Comparison of ENCODE assay signal across 31 mouse cellular contexts in the genomic region with DNA sequence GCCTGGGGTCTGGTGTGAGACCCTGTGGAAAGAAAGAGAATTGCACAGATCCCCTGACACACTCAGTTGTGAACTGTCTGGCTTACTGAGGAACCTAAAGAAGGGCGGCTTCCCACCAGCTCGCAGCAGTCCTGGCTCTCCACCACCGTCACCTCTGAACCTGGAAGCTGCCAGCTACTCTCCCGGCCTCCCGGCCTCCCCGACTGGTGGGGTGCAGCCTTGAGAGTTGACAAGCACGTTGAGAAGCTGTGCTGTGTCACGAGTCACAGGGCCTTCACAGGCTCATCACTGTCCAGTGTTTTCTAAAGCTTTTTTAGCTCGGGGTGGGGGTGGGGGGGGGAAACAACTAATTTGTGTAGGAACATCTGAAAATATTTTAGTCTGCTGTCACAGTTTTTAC. TPM values are rescaled to one million over a fixed set of nuclear protein-coding genes. Genes with fewer than 3 reads are reported as not detected.
"Had no signal": no experiment of that assay in that cellular context is flagged by ENCODE, and none has a peak within 500 bp of the region (broad histone marks: within the 10 kb centered on the region; RNA-seq: fewer than 3 reads in every experiment).

No protein-coding gene starts in this region.

- H3K4me1 ChIP-seq: intestine, embryonic 15.5 days had no signal

- H3K27ac ChIP-seq: gastrocnemius, adult 2 months; heart, embryonic 10.5 days; hindbrain, embryonic 10.5 days; hindbrain, embryonic 12.5 days; hindbrain, embryonic 14.5 days; intestine, embryonic 15.5 days; kidney, embryonic 15.5 days; kidney, postnatal 0 days; layer of hippocampus, adult 2 months; left cerebral cortex, adult 2 months; limb, embryonic 10.5 days; limb, embryonic 12.5 days; liver, embryonic 13.5 days; liver, embryonic 15.5 days had no signal

- H3K9ac ChIP-seq: heart, embryonic 12.5 days; hindbrain, embryonic 12.5 days; hindbrain, embryonic 14.5 days; intestine, embryonic 15.5 days; kidney, embryonic 15.5 days; limb, embryonic 12.5 days; liver, embryonic 13.5 days; liver, embryonic 15.5 days; liver, postnatal 0 days had no signal

- DNase-seq: gastrocnemius, adult 2 months; gastrocnemius, postnatal 10 days; gastrocnemius, postnatal 25 days; heart, adult 18-20 months; heart, postnatal 10 days; heart, postnatal 4 days; kidney, adult 18-20 months; kidney, adult 8-10 months; kidney, postnatal 14 days; kidney, postnatal 4 days; liver; liver, embryonic 13.5 days; liver, postnatal 0 days had no signal

- H3K4me2 ChIP-seq: heart, embryonic 12.5 days; hindbrain, embryonic 12.5 days; hindbrain, embryonic 14.5 days; intestine, embryonic 15.5 days; kidney, embryonic 15.5 days; limb, embryonic 12.5 days; liver, embryonic 11.5 days; liver, embryonic 13.5 days; liver, embryonic 15.5 days had no signal

- H3K27me3 ChIP-seq: heart, embryonic 12.5 days; hindbrain, embryonic 12.5 days; intestine, embryonic 15.5 days; kidney, embryonic 15.5 days; limb, embryonic 12.5 days; liver, embryonic 13.5 days; liver, embryonic 15.5 days had no signal

- H3K9me3 ChIP-seq: heart, embryonic 10.5 days; heart, embryonic 12.5 days; hindbrain, embryonic 10.5 days; hindbrain, embryonic 12.5 days; intestine, embryonic 15.5 days; kidney, embryonic 15.5 days; limb, embryonic 10.5 days; limb, embryonic 12.5 days; liver, embryonic 13.5 days; liver, embryonic 15.5 days had no signal

- H3K4me3 ChIP-seq: gastrocnemius, adult 2 months; heart, embryonic 10.5 days; heart, embryonic 12.5 days; hindbrain, embryonic 10.5 days; hindbrain, embryonic 12.5 days; intestine, embryonic 15.5 days; kidney, embryonic 15.5 days; layer of hippocampus, adult 2 months; left cerebral cortex, adult 2 months; limb, embryonic 10.5 days; limb, embryonic 12.5 days; liver, embryonic 13.5 days; liver, embryonic 15.5 days had no signal

- H3K36me3 ChIP-seq: hindbrain, embryonic 12.5 days; intestine, embryonic 15.5 days; liver, embryonic 13.5 days; liver, embryonic 15.5 days had no signal

- ATAC-seq: hindbrain, embryonic 16.5 days; inflammation-experienced regulatory T-cells, adult 6 months; intestine, embryonic 15.5 days; intestine, postnatal 0 days; liver, postnatal 0 days had no signal

RNA-seq across cellular contexts. Expression of a gene that starts 46.2 kb away (rescaled TPM):
- total RNA-seq: granulocyte monocyte progenitor cell, adult 5-6 weeks had no signal
